Mouse (Mus musculus) liver, adult 2 months (tissue): ENCODE results near the gene Dtx2. TPM values are rescaled to one million over a fixed set of nuclear protein-coding genes. Genes with fewer than 3 reads are reported as not detected.
A peak's percentile ranks its signal among the peaks of the same experiment; 100 is the strongest.

Experiments used
- DNase-seq: peaks from one replicate; pipeline ENCODE4 v3.0.0-alpha.2; 2011; ENCODE audit warnings: low read depth, low spot score; ENCODE audit errors: extremely low read depth
- H3K27ac ChIP-seq: fragments of 200-500 bp; replicated peaks from 2 replicates; pipeline ENCODE4 v1.5.1; 2012; ENCODE audit warnings: low read depth, mild to moderate bottlenecking, control low read depth, inconsistent platforms, low read length; ENCODE audit not compliant: insufficient read depth
- H3K27me3 ChIP-seq: fragments of 200-500 bp; 2 replicates; pipeline ENCODE4 v1.6.1; 2012; ENCODE audit warnings: mild to moderate bottlenecking, moderate library complexity, low read length, inconsistent platforms; ENCODE audit not compliant: control insufficient read depth, insufficient read depth
- H3K36me3 ChIP-seq: fragments of 200-500 bp; 2 replicates; pipeline ENCODE4 v1.6.1; 2012; ENCODE audit warnings: low read length, inconsistent platforms; ENCODE audit not compliant: control insufficient read depth, insufficient read depth
- H3K4me1 ChIP-seq: fragments of 200-500 bp; 2 replicates; pipeline ENCODE4 v1.6.1; 2011; ENCODE audit warnings: low read length; ENCODE audit not compliant: control insufficient read depth, insufficient read depth
- H3K4me3 ChIP-seq: fragments of 200-500 bp; 2 replicates; pipeline ENCODE4 v1.5.1; 2011; ENCODE audit warnings: low read depth, mild to moderate bottlenecking, control low read depth, low read length, moderate library complexity; ENCODE audit not compliant: insufficient read depth
- H3K79me2 ChIP-seq: fragments of 200-500 bp; 2 replicates; pipeline ENCODE4 v1.6.1; 2012; ENCODE audit warnings: inconsistent platforms, mild to moderate bottlenecking, low read length, moderate library complexity; ENCODE audit not compliant: control insufficient read depth, insufficient read depth
- H3K9ac ChIP-seq: fragments of 200-500 bp; 2 replicates; pipeline ENCODE4 v1.6.1; 2012; ENCODE audit warnings: low read depth, mild to moderate bottlenecking, control low read depth, inconsistent platforms, low read length
- CTCF ChIP-seq: fragments of 200-500 bp; IDR thresholded peaks from 2 replicates; pipeline ENCODE4 v1.5.1; 2011; ENCODE audit warnings: low read depth, low read length, control low read depth
- POLR2A ChIP-seq: fragments of 200-500 bp; IDR thresholded peaks from 2 replicates; pipeline ENCODE4 v1.6.1; 2011; ENCODE audit warnings: low read length, control low read depth; ENCODE audit not compliant: insufficient read depth; ENCODE audit errors: extremely low read depth
- WGBS: fragments of 180-500 bp; shearing (Covaris S2); methylation state at CpG from one replicate; pipeline ENCODE4 v1.1.7; 2018; 5-methylcytosine and 5-hydroxymethylcytosine counted together
- polyA plus RNA-seq: library from polyadenylated mRNA; depleted of rRNA; stranded (reverse); fragments of >200 nt; gene quantifications from 2 replicates; pipeline ENCODE4 v1.2.3, GENCODE M21; 2012
- total RNA-seq: library from RNA; depleted of rRNA; stranded (reverse); fragments of >200 nt; gene quantifications from 2 replicates; pipeline ENCODE4 v1.2.3, GENCODE M21; 2014

The Dtx2 gene
- total and polyA plus RNA-seq, 2 experiments: 1.0 to 7.1 TPM

DNA sequence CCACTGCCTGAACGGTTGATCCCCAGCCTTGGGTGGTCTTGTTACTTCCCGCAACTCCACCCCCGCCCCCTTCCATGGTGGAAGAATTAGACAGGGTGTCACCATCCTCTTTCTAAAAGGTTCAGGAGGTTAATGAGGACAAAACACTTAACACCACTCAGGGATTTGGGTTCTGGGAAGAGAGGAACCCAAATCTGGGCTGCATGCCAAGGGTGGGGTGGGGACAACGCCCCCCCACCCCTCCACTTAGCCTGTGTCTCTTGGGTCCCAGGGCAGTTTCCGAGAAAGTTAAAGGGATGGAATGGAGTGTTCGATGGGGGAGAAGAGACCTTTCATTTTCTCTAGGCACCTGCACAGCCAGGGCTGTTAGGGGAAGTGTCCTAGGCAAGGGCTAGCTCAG, 78.5 kb downstream of the Dtx2 start:
- Histone ChIP-seq H3K27ac (no peak overlapping the region), H3K36me3 (no peaks in the 10 kb centered on the region), H3K4me3 (no peak overlapping the region), H3K27me3 (no peaks in the 10 kb centered on the region), H3K9ac (no peak overlapping the region), H3K4me1 (no peaks in the 10 kb centered on the region), H3K79me2 (no peaks in the 10 kb centered on the region)
- WGBS: 63% methylated on average over 6 of the region's 6 CpGs
- TF ChIP-seq CTCF (no peak), POLR2A (no peak)
- no peak for DNase-seq

DNA sequence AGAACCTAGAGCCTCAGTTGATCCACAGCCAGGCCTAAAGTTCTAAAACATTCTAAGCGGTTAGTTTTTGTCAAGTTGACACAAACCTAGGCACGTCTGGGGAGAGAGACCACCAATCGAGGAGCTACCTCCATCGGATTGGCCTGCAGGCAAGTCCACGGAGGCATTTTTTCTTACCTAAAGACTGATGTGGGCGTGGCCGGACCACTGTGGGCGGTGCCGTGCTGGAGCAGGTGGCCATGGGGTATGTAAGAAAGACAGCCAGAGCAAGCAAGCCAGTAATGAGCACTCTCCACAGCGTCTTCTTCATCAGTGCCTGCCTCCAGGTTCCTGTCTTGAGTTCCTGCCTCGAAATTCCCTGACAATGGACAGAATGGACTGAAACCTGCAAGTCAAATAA, 78.9 kb downstream of the Dtx2 start:
- WGBS: 67% methylated on average over 11 of the region's 11 CpGs
- no peak for DNase-seq
- H3K4me1 ChIP-seq: no peaks in the 10 kb centered on the region
- no peak overlapping the region for H3K4me3 ChIP-seq
- no peak overlapping the region for H3K27ac ChIP-seq
- no peaks in the 10 kb centered on the region for H3K27me3 ChIP-seq
- H3K36me3 ChIP-seq: no peaks in the 10 kb centered on the region
- no peak overlapping the region for H3K9ac ChIP-seq
- no peaks in the 10 kb centered on the region for H3K79me2 ChIP-seq
- TF ChIP-seq CTCF (no peak), POLR2A (no peak)

DNA sequence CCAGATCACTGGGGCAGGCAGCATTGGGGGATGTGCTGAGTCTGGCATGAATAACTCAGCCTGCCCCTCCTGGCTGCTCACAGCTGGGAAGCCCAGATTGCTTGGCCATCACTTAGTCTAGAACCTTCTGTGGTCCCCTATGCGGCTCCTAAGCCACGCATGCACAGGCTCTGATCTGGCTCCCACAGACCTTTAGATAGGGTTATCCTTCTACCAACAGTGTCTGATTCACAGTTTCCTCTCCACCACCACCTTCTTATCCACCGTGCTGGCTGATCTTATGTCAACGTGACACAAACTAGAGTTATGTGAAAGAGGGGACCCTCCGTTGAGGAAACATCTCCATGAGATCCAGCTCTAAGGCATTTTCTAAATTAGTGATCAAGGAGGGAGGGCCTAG, 80.5 kb downstream of the Dtx2 start:
- Histone ChIP-seq H3K9ac (no peak overlapping the region), H3K36me3 (no peaks in the 10 kb centered on the region), H3K27ac (no peak overlapping the region), H3K4me3 (no peak overlapping the region), H3K27me3 (no peaks in the 10 kb centered on the region), H3K79me2 (no peaks in the 10 kb centered on the region), H3K4me1 (no peaks in the 10 kb centered on the region)
- DNase-seq: no peak
- TF ChIP-seq POLR2A (no peak), CTCF (no peak)
- WGBS: 83% methylated on average over 5 of the region's 5 CpGs

DNA sequence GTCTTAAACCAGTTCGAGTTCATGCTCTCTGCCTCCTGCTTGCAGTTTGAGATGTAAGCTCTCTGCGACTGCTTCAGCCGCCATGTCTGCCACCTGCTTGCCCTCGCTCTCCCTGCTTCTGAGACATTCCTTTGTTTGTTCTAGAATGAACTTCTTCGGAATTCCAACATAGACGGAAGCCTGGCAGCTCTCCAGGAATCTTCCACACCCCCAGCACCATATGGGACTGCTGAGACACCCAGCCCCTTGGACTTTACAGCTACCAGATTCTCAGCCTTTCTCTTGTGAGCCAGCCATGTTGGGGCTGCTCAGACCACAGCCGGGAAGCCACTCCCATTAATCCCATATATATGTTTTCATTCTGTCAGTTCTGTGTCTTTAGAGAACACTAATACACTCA, 81.7 kb downstream of the Dtx2 start:
- Histone ChIP-seq H3K36me3 (no peaks in the 10 kb centered on the region), H3K9ac (no peak overlapping the region), H3K27me3 (no peaks in the 10 kb centered on the region), H3K4me1 (no peaks in the 10 kb centered on the region), H3K27ac (no peak overlapping the region), H3K4me3 (no peak overlapping the region), H3K79me2 (no peaks in the 10 kb centered on the region)
- TF ChIP-seq CTCF (no peak), POLR2A (no peak)
- 56% methylated on average over 7 of the region's 7 CpGs for WGBS
- no peak for DNase-seq

DNA sequence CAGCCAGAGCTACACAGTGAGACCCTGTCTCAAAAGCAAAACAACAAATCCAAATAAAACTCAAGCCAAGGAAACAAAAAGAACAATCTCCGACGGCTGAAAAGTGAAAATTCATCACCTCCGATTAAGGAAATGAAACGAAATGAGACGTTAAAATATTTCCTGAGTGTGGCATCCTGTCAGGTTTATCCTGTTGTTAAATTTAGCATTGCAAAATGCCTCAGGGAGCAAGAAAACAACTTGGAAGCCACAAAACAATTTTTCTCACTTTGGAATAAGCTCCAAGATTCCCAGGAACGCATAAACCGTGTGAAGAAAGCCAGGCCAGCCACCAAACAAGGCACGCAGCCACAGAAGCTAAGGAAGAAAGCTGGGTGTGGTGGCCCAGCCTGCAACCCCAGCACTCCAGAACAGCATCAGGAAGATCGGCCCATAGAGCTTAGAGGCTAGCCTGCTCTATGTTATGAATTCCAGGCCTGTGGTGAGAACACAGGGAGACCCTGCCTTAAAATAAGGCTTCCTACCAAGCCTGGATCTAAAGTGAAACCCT, 82.5 kb downstream of the Dtx2 start:
- Histone ChIP-seq H3K27me3 (no peaks in the 10 kb centered on the region), H3K9ac (no peak overlapping the region; the same call in 1 of the 2 replicates), H3K27ac (peak overlapping the region; percentile 60), H3K4me1 (no peaks in the 10 kb centered on the region), H3K79me2 (no peaks in the 10 kb centered on the region), H3K4me3 (no peak overlapping the region), H3K36me3 (no peaks in the 10 kb centered on the region)
- 71% methylated on average over 9 of the region's 9 CpGs for WGBS
- no peak for DNase-seq
- TF ChIP-seq CTCF: no peak
- no peak for TF ChIP-seq POLR2A

DNA sequence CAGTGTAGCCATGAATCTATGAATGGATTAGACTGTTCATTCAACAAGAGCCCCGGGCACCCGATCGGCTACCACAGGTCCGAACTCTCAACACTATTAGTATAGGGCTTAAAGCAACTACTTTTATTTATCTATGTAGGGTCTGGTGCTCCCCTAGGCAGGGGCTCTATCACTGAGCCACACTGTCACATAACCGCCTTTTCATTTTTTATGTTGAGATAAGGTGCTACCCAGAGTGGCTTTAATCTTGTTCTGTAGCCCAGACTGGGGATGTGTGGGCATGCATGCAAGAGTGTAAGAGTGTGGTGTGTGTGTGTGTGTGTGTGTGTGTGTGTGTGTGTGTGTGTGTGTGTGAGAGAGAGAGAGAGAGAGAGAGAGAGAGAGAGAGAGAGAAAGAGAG, 83.5 kb downstream of the Dtx2 start:
- TF ChIP-seq CTCF (no peak), POLR2A (no peak)
- Histone ChIP-seq H3K27me3 (no peaks in the 10 kb centered on the region), H3K79me2 (no peaks in the 10 kb centered on the region), H3K4me3 (no peak overlapping the region), H3K27ac (no peak overlapping the region), H3K4me1 (no peaks in the 10 kb centered on the region), H3K36me3 (no peaks in the 10 kb centered on the region), H3K9ac (no peak overlapping the region)
- 97% methylated on average over 5 of the region's 5 CpGs for WGBS
- no peak for DNase-seq
